Mouse (Mus musculus): ENCODE results near the gene Scyl1. TPM values are rescaled to one million over a fixed set of nuclear protein-coding genes. Genes with fewer than 3 reads are reported as not detected.

Scyl1 gene
- total RNA-seq, 2 experiments from 2014 or later, result 74.1 to 80.9 TPM

GRCm38 (mm10) chr19:5726961-5727578 is 44.1 kb downstream of the Scyl1 start:
- Histone ChIP-seq H3K27ac (peak overlapping the region; percentile 96), H3K4me3 (peak overlapping the region; percentile 94)
- DNase-seq (ENCODE audit: low spot score in 2 of 2), result no peak
- no peak for TF ChIP-seq CTCF (conservative IDR thresholded peaks at IDR 0.05)

- no peak for DNase-seq (ENCODE audit: low spot score in 2 of 2)
- Histone ChIP-seq H3K4me3 (peak within 1 kb of the TSS; percentile 94), H3K27ac (peak within 1 kb of the TSS; percentile 96)
- no peak for TF ChIP-seq CTCF (conservative IDR thresholded peaks at IDR 0.05)
These were observed 45.3 kb downstream of the Scyl1 start, which contains the start of gene Ehbp1l1 for GRCm38 (mm10) chr19:5725767-5726515. Ehbp1l1 (minus strand) TSS chr19:5726317.

GRCm38 (mm10) chr19:5725029-5725707 is 46.1 kb downstream of the Scyl1 start:
- no peak for TF ChIP-seq CTCF (conservative IDR thresholded peaks at IDR 0.05)
- DNase-seq (ENCODE audit: low spot score in 2 of 2), result no peak
- H3K4me3 ChIP-seq, result peak overlapping the region; percentile 50
- H3K27ac ChIP-seq, result peak overlapping the region; percentile 21

- DNase-seq (ENCODE audit: low spot score in 2 of 2), result no peak
- H3K27ac ChIP-seq, result peak overlapping the region; percentile 21
- TF ChIP-seq CTCF (conservative IDR thresholded peaks at IDR 0.05), result no peak
- H3K4me3 ChIP-seq, result peak overlapping the region; percentile 50; the same call in 1 of the 2 replicates
These were observed 46.7 kb downstream of the Scyl1 start for GRCm38 (mm10) chr19:5724549-5724941.

- no peak for TF ChIP-seq CTCF (conservative IDR thresholded peaks at IDR 0.05)
- Histone ChIP-seq H3K27ac (no peak overlapping the region), H3K4me3 (no peak overlapping the region)
- DNase-seq (ENCODE audit: low spot score in 2 of 2), result no peak
These were observed 47.2 kb downstream of the Scyl1 start for GRCm38 (mm10) chr19:5723934-5724548.

- no peak for DNase-seq (ENCODE audit: low spot score in 2 of 2)
- no peak for TF ChIP-seq CTCF (conservative IDR thresholded peaks at IDR 0.05)
- no peak overlapping the region for H3K4me3 ChIP-seq
- no peak overlapping the region for H3K27ac ChIP-seq
These were observed 48.3 kb downstream of the Scyl1 start for GRCm38 (mm10) chr19:5722848-5723425.

- no peak overlapping the region for H3K4me3 ChIP-seq
- H3K27ac ChIP-seq, result no peak overlapping the region
- TF ChIP-seq CTCF (conservative IDR thresholded peaks at IDR 0.05), result no peak
- no peak for DNase-seq (ENCODE audit: low spot score in 2 of 2)
These were observed 50.0 kb downstream of the Scyl1 start for GRCm38 (mm10) chr19:5721233-5721632.

- no peak for DNase-seq (ENCODE audit: low spot score in 2 of 2)
- H3K27ac ChIP-seq, result peak overlapping the region; percentile 85
- no peak for TF ChIP-seq CTCF (conservative IDR thresholded peaks at IDR 0.05)
- peak overlapping the region; percentile 55; the same call in 1 of the 2 replicates for H3K4me3 ChIP-seq
These were observed 54.3 kb downstream of the Scyl1 start for GRCm38 (mm10) chr19:5716955-5717354.

GRCm38 (mm10) chr19:5715793-5716688 is 55.2 kb downstream of the Scyl1 start:
- H3K27ac ChIP-seq, result peak overlapping the region; percentile 85
- no peak for DNase-seq (ENCODE audit: low spot score in 2 of 2)
- TF ChIP-seq CTCF (conservative IDR thresholded peaks at IDR 0.05), result peak; percentile 52
- peak overlapping the region; percentile 55 for H3K4me3 ChIP-seq

- Histone ChIP-seq H3K27ac (peak overlapping the region; percentile 57; the same call in 1 of the 2 replicates), H3K4me3 (peak overlapping the region; percentile 10; the same call in 1 of the 2 replicates)
- DNase-seq (ENCODE audit: low spot score in 2 of 2), result no peak
- no peak for TF ChIP-seq CTCF (conservative IDR thresholded peaks at IDR 0.05)
These were observed 57.5 kb downstream of the Scyl1 start for GRCm38 (mm10) chr19:5713730-5714129.

- no peak for DNase-seq (ENCODE audit: low spot score in 2 of 2)
- no peak for TF ChIP-seq CTCF (conservative IDR thresholded peaks at IDR 0.05)
- peak overlapping the region; percentile 57; the same call in 1 of the 2 replicates for H3K27ac ChIP-seq
- no peak overlapping the region; the same call in 1 of the 2 replicates for H3K4me3 ChIP-seq
These were observed 58.0 kb downstream of the Scyl1 start for GRCm38 (mm10) chr19:5713255-5713654.
